Mouse (Mus musculus) heart, adult 2 months (tissue): ENCODE data around the gene Zcwpw1. TPM values are rescaled to one million over a fixed set of nuclear protein-coding genes. Genes with fewer than 3 reads are reported as not detected.

Experiments used
- DNase-seq, 2 experiments: peaks; one replicate each; pipeline ENCODE4 v3.0.0; 2021
- H3K27ac ChIP-seq: fragments of 200-600 bp; 2 replicates; pipeline ENCODE4 v1.8.1; 2022
- H3K27me3 ChIP-seq: fragments of 200-500 bp; 2 replicates; pipeline ENCODE4 v1.6.1; 2012; ENCODE audit warnings: mild to moderate bottlenecking, low read length, inconsistent platforms, mixed read lengths; ENCODE audit not compliant: control insufficient read depth, insufficient read depth
- H3K36me3 ChIP-seq: fragments of 200-500 bp; 2 replicates; pipeline ENCODE4 v1.6.1; 2012; ENCODE audit warnings: low read length, inconsistent platforms; ENCODE audit not compliant: control insufficient read depth, insufficient read depth
- H3K4me1 ChIP-seq: fragments of 200-500 bp; 2 replicates; pipeline ENCODE4 v1.6.1; 2011; ENCODE audit warnings: low read length; ENCODE audit not compliant: control insufficient read depth, insufficient read depth
- H3K4me3 ChIP-seq: fragments of 200-600 bp; 2 replicates; pipeline ENCODE4 v1.8.1; 2022
- H3K79me2 ChIP-seq: fragments of 200-500 bp; replicated peaks from 2 replicates; pipeline ENCODE4 v1.6.1; 2012; ENCODE audit warnings: mild to moderate bottlenecking, inconsistent platforms, low read length, moderate library complexity, mixed read lengths; ENCODE audit not compliant: control insufficient read depth, insufficient read depth
- H3K9ac ChIP-seq: fragments of 200-500 bp; 2 replicates; pipeline ENCODE4 v1.6.1; 2012; ENCODE audit warnings: low read depth, mild to moderate bottlenecking, control low read depth, inconsistent platforms, low read length, mixed read lengths
- CTCF ChIP-seq: fragments of 200-600 bp; IDR thresholded peaks from 2 replicates; pipeline ENCODE4 v1.8.1; 2022; ENCODE audit warnings: antibody characterized with exemption, mild to moderate bottlenecking, moderate library complexity
- EP300 ChIP-seq: fragments of 200-500 bp; IDR thresholded peaks from 2 replicates; pipeline ENCODE4 v1.6.1; 2011; ENCODE audit warnings: low read depth, low read length, control low read depth; ENCODE audit not compliant: insufficient read depth
- POLR2A ChIP-seq: fragments of 200-500 bp; IDR thresholded peaks from 2 replicates; pipeline ENCODE4 v1.6.1; 2011; ENCODE audit warnings: mild to moderate bottlenecking, low read depth, low read length, control low read depth; ENCODE audit not compliant: insufficient read depth
- WGBS: fragments of 180-500 bp; shearing (Covaris S2); methylation state at CpG from one replicate; pipeline ENCODE4 v1.1.7; 2018; 5-methylcytosine and 5-hydroxymethylcytosine counted together
- intact Hi-C: fragments of 180-260 bp; cut with DNase I; formaldehyde crosslinking; loops from one replicate; pipeline ENCODE4 v1.15.1; 2025
- polyA plus RNA-seq: library from polyadenylated mRNA; depleted of rRNA; stranded (reverse); fragments of >200 nt; gene quantifications from 2 replicates; pipeline ENCODE4 v1.2.3, GENCODE M21; 2012
- total RNA-seq, 2 experiments: library from RNA; stranded (reverse); gene quantifications; 2 replicates each; pipeline ENCODE4 v1.2.3; 2021

Zcwpw1 gene
- total and polyA plus RNA-seq, 3 experiments = 0.39 to 0.52 (median 0.44) TPM

DNA sequence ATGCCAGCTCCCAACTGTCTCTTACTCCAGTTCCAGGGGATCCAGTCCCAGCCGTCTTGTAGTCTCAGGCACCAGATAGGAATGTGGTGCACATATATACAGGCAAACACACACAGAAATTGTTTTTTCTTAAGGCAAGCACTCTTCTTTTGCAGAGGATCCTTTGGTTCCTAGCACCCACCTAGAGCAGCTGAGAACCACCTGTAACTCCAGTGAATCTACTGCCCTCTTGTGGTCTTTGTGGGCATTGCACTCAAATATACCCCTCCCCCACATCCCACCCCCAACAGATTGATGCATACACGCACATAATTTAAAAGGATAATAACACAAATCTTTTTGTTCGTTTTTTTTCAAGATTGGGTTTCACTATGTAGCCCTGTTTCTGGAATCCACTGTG lies 21.3 kb upstream of the Zcwpw1 start:
- Histone ChIP-seq H3K4me3 (no peak overlapping the region), H3K36me3 (no peaks in the 10 kb centered on the region), H3K9ac (no peak overlapping the region), H3K79me2 (no peaks in the 10 kb centered on the region), H3K4me1 (no peaks in the 10 kb centered on the region), H3K27ac (no peak overlapping the region), H3K27me3 (no peaks in the 10 kb centered on the region)
- DNase-seq = no peak
- 62% methylated on average over 3 of the region's 3 CpGs for WGBS
- intact Hi-C loops = no loop called here
- TF ChIP-seq CTCF (peak; percentile 72), POLR2A (no peak)

DNA sequence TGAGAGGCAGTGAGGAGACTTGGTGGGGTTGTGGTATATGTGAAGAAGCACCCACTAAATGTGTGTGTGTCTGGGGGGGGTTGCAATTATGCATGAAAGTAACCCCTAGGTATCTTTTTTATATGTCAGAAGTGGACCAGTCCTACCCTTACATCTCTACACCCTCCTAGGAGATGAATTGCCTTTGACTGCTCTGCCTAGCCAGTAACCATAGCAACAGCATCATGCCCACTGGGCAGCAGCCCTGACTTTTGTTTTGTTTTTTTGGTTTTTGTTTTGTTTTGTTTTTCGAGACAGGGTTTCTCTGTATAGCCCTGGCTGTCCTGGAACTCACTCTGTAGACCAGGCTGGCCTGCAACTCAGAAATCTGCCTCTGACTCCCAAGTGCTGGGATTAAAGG lies 19.1 kb upstream of the Zcwpw1 start:
- intact Hi-C loops = no loop called here
- Histone ChIP-seq H3K4me3 (no peak overlapping the region), H3K36me3 (no peaks in the 10 kb centered on the region), H3K9ac (no peak overlapping the region), H3K4me1 (no peaks in the 10 kb centered on the region), H3K27ac (no peak overlapping the region), H3K79me2 (no peaks in the 10 kb centered on the region), H3K27me3 (no peaks in the 10 kb centered on the region)
- 74% methylated on average over 1 of the region's 1 CpGs for WGBS
- DNase-seq = no peak
- TF ChIP-seq CTCF (no peak), POLR2A (no peak), EP300 (no peak)

DNA sequence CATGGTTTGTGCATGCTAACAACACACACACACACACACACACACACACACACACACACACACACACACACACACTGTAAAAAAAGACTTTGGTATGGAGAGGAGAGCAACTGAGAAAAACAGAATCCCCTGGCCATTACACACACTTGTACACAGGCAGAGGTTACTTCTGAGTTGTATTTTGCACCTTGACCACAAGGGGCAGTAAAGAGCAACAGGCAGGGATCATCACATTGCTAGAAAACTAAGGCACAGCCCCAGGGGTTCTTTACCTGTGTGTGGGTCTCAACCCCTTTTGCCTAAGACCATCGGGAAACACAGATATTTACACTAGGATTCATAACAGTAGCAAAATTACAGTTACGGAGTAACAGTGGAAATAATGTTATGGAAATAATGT lies 16.9 kb upstream of the Zcwpw1 start:
- Histone ChIP-seq H3K36me3 (no peaks in the 10 kb centered on the region), H3K9ac (no peak overlapping the region), H3K4me1 (no peaks in the 10 kb centered on the region), H3K27ac (no peak overlapping the region), H3K79me2 (no peaks in the 10 kb centered on the region), H3K27me3 (no peaks in the 10 kb centered on the region), H3K4me3 (no peak overlapping the region)
- intact Hi-C loops = no loop called here
- DNase-seq = no peak
- TF ChIP-seq POLR2A (no peak), CTCF (peak; percentile 78)
- WGBS = 38% methylated on average over 2 of the region's 2 CpGs

DNA sequence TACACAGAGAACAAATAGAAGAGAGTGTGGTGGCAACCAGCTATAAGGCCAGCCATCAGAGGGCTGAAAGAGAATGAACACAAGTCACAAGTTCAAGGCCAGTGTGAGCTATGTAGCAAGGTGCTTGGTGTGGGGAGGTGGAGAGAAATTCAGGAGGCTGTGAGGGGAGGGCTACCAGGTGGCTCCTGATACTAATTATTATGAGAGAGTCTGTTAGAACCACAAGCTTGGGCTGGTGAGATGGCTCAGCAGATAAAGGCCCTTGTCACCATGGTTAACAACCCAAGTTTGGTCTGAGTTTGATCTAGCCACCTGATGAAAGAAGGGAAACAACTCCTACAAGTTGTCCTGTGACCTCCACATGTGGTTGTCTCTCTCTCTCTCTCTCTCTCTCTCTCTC lies 14.8 kb upstream of the Zcwpw1 start:
- intact Hi-C loops = no loop called here
- Histone ChIP-seq H3K4me3 (no peak overlapping the region), H3K36me3 (no peaks in the 10 kb centered on the region), H3K79me2 (no peaks in the 10 kb centered on the region), H3K27ac (no peak overlapping the region), H3K27me3 (no peaks in the 10 kb centered on the region), H3K9ac (no peak overlapping the region), H3K4me1 (no peaks in the 10 kb centered on the region)
- TF ChIP-seq CTCF (no peak), EP300 (no peak), POLR2A (no peak)
- DNase-seq = no peak

DNA sequence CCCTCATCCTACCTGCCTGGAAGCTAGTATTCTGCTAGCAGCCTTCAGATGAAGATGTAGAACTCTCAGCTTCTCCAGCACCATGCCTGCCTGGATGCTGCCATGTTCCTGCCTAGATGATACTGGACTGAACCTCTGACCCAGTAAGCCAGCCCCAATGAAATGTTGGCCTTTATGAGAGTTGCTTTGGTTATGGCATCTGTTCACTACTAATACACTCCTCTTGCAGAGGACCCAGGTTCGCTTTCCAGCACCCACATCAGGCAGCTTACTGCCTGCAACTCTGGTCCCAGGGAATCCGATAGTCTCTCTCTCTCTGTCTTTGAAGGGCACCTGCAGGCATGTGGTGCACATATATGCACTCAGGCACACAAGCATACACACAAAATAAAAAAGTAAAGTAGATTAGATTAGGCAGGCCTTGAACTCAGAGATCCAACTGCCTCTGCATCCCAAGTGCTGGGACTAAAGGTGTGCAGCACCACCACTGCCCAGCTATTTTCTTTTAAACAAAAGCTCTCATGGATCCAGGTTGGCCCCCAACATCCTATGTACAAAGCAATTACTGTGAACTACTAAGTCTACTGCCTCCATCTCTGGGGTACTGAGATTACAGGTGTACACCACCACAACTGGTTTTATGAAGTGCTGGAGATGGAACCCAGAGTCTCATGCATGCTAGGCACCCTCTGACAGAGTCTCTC lies 11.9 kb upstream of the Zcwpw1 start:
- intact Hi-C loops = no loop called here
- Histone ChIP-seq H3K36me3 (no peaks in the 10 kb centered on the region), H3K79me2 (no peaks in the 10 kb centered on the region), H3K27me3 (no peaks in the 10 kb centered on the region), H3K4me3 (no peak overlapping the region), H3K4me1 (peaks cover 1% of the 10 kb centered on the region; the same call in 1 of the 2 replicates), H3K9ac (no peak overlapping the region), H3K27ac (no peak overlapping the region)
- 96% methylated on average over 2 of the region's 2 CpGs for WGBS
- no peak for DNase-seq
- no peak for TF ChIP-seq POLR2A
- TF ChIP-seq EP300 = no peak
- no peak for TF ChIP-seq CTCF

DNA sequence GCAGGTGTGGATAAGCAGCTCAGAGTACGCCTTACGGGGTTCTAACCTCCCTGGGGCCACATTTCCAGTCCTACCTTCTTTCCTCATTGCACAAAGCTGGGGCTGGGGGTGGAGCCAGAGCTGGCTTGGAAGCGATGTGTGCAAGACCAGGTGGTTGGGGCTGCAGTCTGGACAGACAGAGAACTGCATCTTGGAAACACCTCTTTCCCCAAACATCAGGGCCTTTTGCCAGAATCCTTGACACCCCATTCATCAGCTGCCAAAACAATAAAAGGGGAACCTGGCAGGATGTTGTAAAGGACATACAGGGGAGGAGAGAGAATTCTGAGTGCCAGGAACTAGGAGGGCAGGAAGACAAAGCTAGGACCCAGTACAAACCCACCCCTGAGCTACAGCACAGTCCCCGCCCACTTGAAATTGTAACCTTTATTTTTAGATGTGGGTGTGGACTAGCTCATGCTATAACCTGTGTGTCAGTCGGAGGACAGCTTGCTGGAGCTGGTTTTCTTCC lies 11.1 kb upstream of the Zcwpw1 start:
- no peak overlapping the region for H3K4me3 ChIP-seq
- H3K27me3 ChIP-seq = no peaks in the 10 kb centered on the region
- TF ChIP-seq POLR2A (no peak), CTCF (0 out of 2 replicates have a peak, but pooled peaks have one; percentile 2)
- DNase-seq = no peak
- WGBS = 28% methylated on average over 5 of the region's 5 CpGs
- H3K36me3 ChIP-seq = no peaks in the 10 kb centered on the region
- H3K9ac ChIP-seq = no peak overlapping the region
- no peak overlapping the region for H3K27ac ChIP-seq
- intact Hi-C loops = no loop called here
- peaks cover 1% of the 10 kb centered on the region; the same call in 1 of the 2 replicates for H3K4me1 ChIP-seq
- H3K79me2 ChIP-seq = no peaks in the 10 kb centered on the region
